Mouse (Mus musculus): ENCODE results near the gene Tyw3.

The Tyw3 gene

GRCm38 (mm10) chr3:154540086-154540911, 56.6 kb downstream of the Tyw3 start:
- Histone ChIP-seq H3K27me3 (ENCODE audit: control insufficient read depth, insufficient read depth, low read length, poor library complexity, severe bottlenecking) (no peaks in the 10 kb centered on the region), H3K36me3 (ENCODE audit: control insufficient read depth, insufficient read depth, low read length, poor library complexity, severe bottlenecking) (no peaks in the 10 kb centered on the region)
- DNase-seq (ENCODE audit: low read depth, low spot score), result no peak

GRCm38 (mm10) chr3:154536134-154536533, 60.8 kb downstream of the Tyw3 start:
- no peaks in the 10 kb centered on the region for H3K27me3 ChIP-seq (ENCODE audit: control insufficient read depth, insufficient read depth, low read length, poor library complexity, severe bottlenecking)
- no peak for DNase-seq (ENCODE audit: low read depth, low spot score)
- H3K36me3 ChIP-seq (ENCODE audit: control insufficient read depth, insufficient read depth, low read length, poor library complexity, severe bottlenecking), result no peaks in the 10 kb centered on the region

GRCm38 (mm10) chr3:154533246-154533645, 63.7 kb downstream of the Tyw3 start:
- no peaks in the 10 kb centered on the region for H3K27me3 ChIP-seq (ENCODE audit: control insufficient read depth, insufficient read depth, low read length, poor library complexity, severe bottlenecking)
- no peaks in the 10 kb centered on the region for H3K36me3 ChIP-seq (ENCODE audit: control insufficient read depth, insufficient read depth, low read length, poor library complexity, severe bottlenecking)
- DNase-seq (ENCODE audit: low read depth, low spot score), result no peak

- no peaks in the 10 kb centered on the region for H3K36me3 ChIP-seq (ENCODE audit: control insufficient read depth, insufficient read depth, low read length, poor library complexity, severe bottlenecking)
- no peaks in the 10 kb centered on the region for H3K27me3 ChIP-seq (ENCODE audit: control insufficient read depth, insufficient read depth, low read length, poor library complexity, severe bottlenecking)
- no peak for DNase-seq (ENCODE audit: low read depth, low spot score)
Observed at GRCm38 (mm10) chr3:154528973-154529372, 67.9 kb downstream of the Tyw3 start.

- no peaks in the 10 kb centered on the region for H3K27me3 ChIP-seq (ENCODE audit: control insufficient read depth, insufficient read depth, low read length, poor library complexity, severe bottlenecking)
- no peaks in the 10 kb centered on the region for H3K36me3 ChIP-seq (ENCODE audit: control insufficient read depth, insufficient read depth, low read length, poor library complexity, severe bottlenecking)
- DNase-seq (ENCODE audit: low read depth, low spot score), result no peak
Observed at GRCm38 (mm10) chr3:154526610-154527009, 70.3 kb downstream of the Tyw3 start.
